Mouse (Mus musculus) mouse embryonic stem cell (cell line): ENCODE results near the gene 3110082J24Rik.

ENCODE experiments used
- in situ Hi-C, 2 experiments: fragments of 300-500 bp; cut with MboI; formaldehyde crosslinking; loops; 1 replicate in 1 of 2; 3 replicates in 1 of 2; pipeline ENCODE4 v1.14.3; 2019 to 2020; ENCODE audit warnings: low sequenced_read_pairs in 2 of 2, low pct_unique_long_range_greater_than_20kb in 1 of 2, mixed read lengths in 1 of 2; ENCODE audit not compliant: unreplicated experiment in 1 of 2

3110082J24Rik gene

DNA sequence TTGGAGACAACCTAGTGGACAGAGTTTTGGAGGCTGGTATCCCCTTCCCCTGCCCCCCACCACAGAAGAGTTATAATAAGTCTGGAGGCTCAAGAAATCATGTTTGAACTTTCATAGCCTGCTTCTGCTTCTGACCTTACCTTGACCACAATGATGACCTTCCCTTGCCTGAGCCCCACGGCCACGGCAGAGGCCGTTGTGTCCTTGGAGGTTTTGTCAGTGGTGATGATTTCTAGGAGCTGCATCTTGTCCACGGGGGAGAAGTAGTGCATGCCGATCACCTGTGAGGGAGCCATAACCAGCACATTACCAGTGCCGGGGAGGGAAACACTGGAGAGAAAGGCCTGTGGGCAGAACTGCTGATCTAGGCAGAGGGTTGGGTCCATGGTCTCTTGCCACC lies 16.6 kb upstream of the 3110082J24Rik start:
- in situ Hi-C loops: no loop called here

DNA sequence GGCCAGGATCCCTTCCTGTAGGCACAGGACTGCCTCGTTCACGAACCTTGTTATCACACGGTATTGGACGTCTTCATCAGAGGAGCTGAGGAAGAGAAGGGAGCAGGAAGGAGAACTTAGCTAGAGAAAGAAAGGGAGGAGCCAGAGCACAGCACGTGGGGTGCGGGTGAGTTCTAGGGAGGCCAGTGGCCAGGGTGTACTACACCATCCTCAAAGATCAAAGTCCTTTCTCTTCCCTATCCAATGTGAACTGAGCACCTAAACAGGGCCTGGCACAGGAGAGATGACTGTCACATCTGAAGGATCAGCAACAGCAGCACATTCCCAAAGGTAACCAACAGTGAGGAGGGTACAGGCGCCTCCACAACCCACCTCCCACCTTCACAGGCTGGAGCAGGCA lies 14.2 kb upstream of the 3110082J24Rik start:
- in situ Hi-C loops: no loop called here

DNA sequence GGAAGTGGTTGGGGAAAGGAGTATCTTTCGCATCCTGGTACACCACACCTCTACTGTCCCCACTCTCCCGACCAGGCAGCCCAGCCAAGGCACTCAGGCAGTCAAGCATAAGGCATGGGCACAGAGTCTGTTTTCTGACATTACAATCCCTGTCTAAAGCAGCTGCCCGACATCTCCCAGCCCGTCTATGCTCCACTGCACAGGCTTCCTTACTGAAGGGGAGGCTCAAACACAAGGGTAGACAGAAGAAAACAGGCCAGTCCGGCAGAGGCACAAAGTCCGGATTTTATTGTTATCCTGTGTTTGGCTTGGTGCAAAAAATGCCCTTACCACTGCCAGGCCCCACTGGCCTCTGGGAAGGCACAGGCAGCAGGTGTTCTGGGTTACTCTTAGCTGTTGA lies 13.3 kb upstream of the 3110082J24Rik start:
- in situ Hi-C loops: no loop called here

DNA sequence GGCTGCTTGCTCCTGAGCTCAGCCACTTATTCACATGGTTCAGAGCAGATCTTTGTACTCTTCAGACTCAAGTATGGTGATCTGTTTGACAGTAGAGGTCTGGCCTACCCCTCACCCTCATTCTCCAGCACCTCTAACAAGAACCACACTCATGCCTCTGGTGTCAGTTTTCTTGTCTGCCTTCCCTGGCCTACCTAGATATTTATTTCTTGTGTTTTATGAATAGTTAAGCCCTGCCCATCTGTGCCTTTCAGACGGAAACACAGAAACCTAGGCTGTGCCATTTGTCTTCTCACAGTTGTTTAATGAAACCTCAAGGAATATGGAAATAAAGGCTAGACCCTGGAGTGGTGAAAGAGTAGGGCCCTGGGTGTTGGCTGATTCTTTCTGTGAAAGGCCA lies 12.1 kb upstream of the 3110082J24Rik start:
- in situ Hi-C loops: no loop called here

DNA sequence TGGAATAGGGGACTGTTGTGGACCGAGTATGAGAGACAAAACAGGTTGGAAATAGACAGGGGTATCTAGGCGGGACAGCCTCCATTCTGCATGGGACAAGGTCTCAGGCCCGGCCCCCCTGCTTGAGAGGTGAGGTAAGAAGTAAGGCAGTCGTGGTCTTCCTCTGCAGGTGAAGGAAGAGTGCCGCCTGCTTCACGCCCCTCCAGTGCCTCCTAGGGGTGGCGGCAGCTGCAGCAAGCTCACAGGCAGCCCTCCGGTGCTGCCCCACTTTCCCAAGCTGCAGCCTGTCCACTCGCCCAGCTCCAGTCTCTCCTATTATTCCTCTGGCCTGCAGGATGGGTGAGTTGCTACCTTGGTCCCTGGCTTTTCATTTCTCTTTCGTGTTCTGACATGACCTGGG lies 9.8 kb upstream of the 3110082J24Rik start:
- in situ Hi-C loops: no loop called here

DNA sequence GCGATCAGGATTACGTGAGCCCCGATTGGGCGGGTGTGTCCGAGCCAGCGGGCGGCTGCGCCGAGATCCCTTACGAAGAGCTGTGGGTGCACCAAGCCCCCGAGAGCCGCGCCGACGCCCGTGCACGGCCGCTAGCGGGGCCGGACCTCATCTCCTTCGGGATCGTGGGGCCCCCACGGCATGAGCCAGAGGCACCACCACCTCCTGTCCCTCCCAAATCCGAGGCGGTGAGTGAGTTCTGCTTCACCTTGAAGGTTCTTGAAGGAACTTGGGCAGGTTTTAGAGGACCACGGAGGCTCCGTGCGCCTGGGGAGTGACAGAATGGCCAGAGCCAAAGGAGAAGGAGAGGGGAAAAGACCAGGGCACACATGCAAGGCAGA lies 8.9 kb upstream of the 3110082J24Rik start:
- in situ Hi-C loops: no loop called here

DNA sequence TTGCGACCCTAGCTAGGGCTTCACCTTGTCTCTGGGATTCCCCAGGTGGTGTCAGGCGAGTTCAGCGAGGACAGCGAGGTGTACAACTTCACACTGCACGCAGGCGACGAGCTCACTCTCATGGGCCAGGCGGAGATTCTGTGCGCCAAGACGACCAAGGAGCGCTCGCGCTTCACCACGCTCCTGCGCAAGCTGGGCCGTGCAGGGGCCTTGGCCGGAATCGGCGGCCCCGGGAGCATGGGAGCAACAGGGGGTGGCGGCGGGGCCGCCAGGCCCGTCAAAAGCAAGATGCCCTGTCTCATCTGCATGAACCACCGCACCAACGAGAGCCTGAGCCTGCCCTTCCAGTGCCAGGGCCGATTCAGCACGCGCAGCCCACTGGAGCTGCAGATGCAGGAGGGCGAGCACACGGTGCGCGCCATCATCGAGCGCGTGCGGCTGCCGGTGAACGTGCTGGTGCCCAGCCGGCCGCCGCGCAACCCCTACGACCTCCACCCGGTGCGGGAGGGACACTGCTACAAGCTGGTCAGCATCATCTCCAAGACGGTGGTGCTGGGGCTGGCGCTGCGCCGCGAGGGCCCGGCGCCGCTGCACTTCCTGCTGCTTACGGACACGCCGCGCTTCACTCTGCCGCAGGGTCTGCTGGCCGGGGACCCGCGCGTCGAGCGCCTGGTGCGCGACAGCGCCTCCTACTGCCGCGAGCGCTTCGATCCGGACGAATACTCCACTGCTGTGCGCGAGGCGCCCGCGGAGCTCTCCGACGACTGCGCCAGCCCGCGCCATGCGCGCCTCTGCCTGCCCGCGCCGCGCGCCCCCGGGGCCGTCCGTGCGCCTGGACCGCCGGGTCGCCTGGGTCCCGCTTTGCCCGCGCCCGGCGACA lies 8.2 kb upstream of the 3110082J24Rik start:
- in situ Hi-C loops: no loop called here

DNA sequence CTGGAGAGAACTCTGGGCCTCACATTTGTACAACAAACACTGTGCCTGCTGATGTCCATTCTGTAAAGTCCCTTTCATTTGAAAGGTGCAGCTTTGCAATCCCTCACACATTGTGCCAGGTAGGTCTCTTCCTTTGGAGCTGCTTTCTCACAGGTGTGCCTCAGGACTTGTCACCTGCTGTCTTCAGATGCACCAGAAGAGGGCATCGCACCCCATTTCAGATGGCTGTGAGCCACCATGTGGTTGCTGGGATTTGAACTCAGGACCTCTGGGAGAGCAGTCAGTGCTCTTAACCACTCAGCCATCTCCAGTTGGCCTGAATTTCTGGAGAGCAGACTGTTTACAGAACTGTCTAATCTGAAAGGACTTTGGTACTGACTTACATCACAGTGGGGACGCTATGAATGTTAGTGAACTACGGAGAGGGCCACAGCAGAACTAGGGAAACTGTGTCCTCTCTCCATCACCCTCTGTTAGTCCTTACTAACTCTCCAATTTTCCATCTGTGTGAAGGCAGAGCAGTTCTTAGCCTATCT lies 6.7 kb upstream of the 3110082J24Rik start:
- in situ Hi-C loops: no loop called here

DNA sequence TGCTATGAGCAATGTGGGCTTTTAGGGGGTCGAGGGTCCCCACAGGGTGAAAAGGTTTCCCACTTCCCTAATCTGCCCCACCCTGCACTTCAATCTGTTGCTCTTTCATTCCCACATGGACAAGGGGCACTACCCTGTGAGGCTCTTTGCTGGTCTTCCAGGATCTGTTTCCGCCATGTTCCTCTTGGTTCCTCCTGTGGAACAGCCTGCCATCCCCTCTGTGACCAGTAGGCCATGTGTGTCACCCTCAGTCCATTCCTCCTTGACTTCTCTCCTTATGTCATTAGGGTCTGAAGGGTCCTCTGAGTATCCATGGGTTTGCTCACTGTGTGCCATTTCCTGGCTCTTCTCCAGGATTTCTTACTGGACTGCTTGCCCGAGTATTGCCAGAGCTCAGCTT lies 5.9 kb upstream of the 3110082J24Rik start:
- in situ Hi-C loops: no loop called here

DNA sequence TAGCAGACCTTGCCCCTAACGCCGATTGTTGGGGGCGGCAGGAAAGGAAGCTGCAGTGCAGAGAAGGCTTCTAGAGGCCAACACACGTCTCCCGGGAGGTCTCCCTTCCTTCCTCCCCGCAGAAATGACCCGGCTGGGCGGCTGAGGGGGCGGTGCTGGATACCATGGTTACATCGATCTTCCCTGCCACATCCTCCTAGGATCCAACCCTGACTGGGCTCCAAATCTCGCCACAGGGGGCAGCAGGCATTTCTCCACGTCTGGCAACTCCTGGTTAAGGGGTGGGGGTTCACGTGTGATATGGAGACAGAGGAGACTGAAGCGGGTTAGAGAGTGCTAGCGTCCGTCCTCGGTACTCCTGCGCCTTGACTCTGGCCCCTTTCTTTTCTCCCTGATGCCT lies 5.2 kb upstream of the 3110082J24Rik start:
- in situ Hi-C loops: no loop called here

DNA sequence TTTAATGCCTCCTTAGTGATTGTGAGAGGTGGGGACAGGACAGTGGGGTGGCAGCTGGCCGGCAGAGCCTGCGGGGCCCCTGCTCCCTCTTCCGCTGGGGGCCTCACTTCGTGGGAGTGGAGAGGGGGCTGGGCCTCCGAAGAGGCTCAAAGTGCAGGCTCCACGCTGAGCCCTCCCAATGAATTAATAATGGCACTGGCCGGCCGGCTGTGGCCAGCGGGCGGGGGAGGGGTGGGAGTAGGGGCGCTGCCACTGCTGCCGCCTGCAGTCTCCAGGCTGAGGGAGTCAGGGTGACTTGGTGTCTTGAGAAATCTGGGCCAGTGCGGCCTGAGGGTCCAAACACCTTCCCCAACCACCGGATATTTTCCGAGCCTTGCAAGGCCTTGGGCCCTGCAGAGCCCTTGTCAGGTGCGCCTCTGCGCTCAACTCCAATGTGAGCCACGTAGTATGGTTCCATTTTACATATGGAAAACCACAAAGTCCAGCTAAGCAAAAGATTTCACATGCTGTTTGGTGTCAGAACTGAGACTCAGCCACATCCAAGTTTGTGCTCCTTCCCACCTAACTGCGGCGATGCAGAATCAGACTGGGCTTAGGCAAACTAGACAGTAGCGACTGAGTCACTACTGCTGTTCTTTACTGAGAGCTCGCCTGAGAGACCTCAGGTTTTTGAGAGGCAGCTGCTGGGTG lies 4.6 kb upstream of the 3110082J24Rik start:
- in situ Hi-C loops: no loop called here

DNA sequence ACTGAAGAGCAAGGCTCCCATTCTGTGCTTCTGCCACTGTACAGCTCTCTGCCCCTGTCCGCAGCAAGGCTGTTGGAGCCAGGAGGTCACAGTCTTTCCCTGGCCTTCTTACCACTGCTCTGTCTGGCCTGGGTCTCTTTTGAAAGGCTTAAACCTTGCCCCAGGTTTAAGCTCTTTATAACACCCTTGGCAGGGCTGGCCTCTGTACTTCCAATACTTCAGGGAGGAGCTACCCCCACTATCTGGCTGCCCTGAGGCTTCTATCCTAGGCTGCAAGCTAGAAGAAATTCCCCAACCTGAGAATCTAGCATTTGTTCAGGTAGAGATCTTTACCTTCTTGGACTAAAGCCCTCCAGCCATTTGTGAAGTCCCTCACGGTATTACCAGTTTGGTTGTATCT lies 4.0 kb upstream of the 3110082J24Rik start:
- in situ Hi-C loops: no loop called here

DNA sequence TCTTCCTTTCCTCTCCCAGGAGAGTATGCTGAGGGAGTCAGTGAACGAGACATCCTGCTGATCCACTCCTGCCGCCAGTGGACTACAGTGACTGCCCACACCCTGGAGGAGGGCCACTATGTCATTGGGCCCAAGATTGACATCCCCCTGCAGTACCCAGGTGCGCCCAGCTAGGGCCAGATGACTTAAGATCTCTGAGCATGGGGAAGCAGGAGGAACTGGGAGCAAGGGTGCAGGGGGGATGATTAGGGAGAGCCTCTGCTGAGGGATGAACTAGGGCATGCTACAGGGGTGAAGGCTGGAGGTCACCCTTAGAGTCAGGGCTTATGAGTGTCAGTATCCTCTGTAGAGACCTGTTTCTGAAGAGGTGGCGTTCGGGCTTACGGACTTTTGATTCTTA lies 2.3 kb upstream of the 3110082J24Rik start:
- in situ Hi-C loops: no loop called here

DNA sequence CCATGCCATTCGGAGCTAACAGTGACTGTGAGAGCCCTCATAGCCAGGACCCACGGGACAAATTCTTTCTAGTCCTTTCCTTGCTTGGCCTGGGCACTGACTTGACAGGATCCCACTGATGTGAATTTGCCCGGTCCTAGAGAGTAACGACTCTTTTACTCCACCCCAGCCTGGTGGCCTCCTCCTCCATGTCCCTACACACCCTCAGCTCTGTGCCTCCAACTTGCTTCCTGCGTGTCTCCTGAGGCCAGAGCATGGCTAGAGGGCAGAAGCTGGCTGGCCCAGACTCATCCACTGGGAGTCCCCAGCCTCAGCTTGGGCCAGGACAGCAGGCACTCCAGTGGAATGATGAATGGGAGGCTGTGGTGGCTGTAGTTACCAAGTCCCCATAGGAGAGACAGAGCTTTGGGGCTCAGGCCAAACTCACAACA lies 1.7 kb upstream of the 3110082J24Rik start:
- in situ Hi-C loops: no loop called here

DNA sequence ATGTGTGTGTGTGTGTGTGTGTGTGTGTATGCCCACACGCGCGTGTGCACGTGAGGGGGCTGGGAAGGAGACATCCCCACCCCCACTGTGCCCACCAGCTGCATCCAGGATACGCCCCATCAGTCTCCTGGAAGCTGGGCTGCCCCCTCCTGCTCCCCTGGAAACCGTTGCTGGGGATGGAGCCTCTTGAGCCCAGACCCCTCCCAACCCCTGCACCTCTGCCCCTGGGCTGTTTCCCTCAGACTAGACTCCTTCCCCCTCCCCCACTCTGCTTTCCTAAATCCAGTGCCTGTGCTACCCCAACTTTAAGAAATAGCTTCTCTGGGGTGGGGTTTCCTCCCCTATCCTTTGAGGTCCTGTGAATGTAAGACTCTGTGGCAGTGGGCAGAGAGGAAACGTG lies 1.3 kb upstream of the 3110082J24Rik start:
- in situ Hi-C loops: no loop called here

DNA sequence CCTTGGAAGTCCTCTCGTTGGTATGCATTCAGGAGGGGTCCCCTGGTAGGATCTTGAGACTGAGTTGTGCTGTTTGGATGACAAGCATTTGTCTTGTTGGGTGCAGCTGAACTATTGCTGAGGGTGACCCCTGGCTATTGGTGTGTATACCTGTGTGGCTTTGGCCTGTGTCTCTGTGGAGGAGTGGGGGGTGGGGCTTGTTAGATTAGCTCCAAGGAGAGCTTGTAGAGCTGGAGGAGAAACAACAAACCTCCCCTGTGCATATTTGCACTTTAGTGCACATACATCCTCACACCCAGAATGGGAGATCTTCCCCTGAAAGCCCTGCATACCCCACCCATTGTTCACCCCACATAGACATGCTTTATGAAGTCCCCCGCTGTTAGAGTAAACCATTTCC lies 870 bp upstream of the 3110082J24Rik start:
- in situ Hi-C loops: no loop called here

DNA sequence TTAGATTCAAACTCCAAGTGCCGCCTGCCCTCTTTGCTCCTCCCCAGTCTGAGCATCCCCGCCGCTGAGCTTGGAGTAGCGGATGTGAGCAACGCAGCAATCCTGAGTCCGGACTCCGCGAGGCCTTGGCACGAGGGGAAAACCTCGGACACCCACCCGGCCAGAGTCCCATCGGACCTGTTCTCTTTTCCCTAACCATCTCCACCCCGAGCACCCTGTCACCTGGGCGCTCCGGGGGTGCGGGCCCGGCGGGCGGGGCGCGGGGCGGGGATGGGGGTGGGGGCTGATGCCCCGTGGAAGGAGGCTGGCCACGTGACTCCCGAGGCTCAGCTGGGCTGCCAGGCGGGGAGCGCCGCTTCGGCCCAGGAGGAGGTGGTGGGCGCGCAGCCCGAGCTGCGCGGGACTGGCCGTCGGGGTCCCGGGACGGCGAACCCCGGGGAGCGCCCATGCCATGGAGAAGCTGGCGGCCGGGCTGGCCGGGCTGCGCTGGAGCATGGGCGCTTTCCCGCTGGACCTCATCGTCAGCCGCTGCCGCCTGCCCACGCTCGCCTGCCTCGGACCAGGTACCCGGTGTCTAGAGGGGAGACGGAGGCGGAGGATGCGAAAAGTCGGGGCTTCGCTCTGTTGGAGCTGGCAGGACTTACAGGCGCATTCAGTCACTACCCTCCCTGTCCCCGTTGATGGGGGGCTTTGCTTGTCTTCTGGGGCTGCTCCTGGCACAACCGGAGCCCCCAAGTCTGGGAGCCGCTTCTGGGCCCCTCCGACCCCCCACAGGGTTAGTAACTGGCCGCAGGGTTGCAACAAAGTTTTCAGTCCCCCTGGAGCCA lies 832 bp downstream of the 3110082J24Rik start, which contains the start of gene Garem2:
Garem2 (plus strand) TSS at position 321 of the 827 bp plus-strand sequence.
- in situ Hi-C loops: no loop called here

DNA sequence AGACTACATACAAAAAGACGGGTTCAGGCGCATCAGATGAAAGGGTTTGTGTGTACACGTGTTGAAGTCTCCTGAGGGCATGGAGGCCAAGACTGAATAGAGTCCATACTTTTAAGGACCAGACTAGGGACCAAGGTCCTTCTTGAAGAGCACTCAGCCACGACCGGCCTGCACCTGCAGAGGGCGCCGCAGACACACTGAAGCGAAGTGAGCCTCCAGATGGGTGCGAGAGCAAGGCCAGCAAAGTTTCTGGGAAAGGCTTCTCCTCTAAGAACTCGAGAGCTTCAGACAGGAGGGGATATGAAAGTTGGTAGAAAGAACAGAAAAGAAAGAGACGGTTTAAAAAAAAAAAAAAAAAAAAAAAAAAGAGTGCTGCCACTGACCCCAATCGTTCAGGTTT lies 1.5 kb downstream of the 3110082J24Rik start:
- in situ Hi-C loops: no loop called here

DNA sequence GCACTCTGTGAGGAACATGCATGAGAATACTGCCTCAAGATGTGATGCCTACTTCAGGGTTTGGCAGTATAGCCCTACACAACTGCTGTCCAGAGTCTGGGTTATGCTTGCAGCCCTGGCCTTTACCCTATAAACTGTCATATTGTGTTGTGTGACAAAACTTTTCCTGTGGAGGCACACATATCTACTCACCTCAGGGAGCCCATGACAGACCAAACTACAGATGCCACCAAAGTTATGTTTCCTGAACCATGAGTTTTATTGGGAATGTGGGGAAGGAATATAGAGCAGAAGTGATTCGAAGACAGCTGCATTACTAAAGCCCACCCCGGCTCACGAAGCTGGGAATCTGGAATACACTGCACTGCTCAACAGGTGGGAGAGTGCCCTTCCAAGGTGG lies 2.5 kb downstream of the 3110082J24Rik start:
- in situ Hi-C loops: no loop called here
